Mouse (Mus musculus): ENCODE data around the gene Stard8.

DNA sequence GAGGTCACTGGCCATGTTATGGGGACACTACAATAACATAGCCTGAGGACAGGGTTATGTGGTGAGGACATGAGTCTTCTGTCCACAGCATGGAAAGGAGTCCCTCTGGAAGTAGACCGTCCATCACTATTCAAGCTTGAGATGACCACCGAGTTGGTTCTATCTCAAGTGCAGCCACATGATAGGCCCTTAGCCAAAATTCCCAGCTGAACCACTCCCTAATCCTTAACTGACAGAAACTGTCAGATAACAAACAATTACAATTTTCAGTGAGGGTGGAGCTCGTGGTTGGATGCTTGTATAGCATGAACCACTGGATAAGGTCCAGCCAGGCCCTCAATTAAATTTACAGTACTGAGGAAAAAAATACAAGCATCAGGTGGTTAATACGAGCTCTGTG lies 44.0 kb upstream of the Stard8 start:
- TF ChIP-seq CTCF (IDR thresholded peaks at IDR 0.05; ENCODE audit: low read depth, low read length) (no peak), EP300 (IDR thresholded peaks at IDR 0.05; ENCODE audit: insufficient read depth, low read depth, low read length) (no peak)
